Mouse (Mus musculus) left cerebral cortex, postnatal 10 days (tissue): ENCODE measurements at regions not wholly inside any gene's neighbourhood (a gene's known extent, or its start where the extent isn't known, plus 50 kb on each side); places are given as distances from the start of the nearest gene placed in this dataset.
A peak's percentile ranks its signal among the peaks of the same experiment; 100 is the strongest.
"Not testable (repeated sequence)": the region's sequence is repeated elsewhere in the genome, so short reads cannot be mapped to it uniquely, and the experiment has no call there.

Experiments used
- DNase-seq, 2 experiments: peaks; one replicate each; pipeline ENCODE4 v3.0.0; 2021 to 2022; ENCODE audit warnings: low spot score in 2 of 2, mixed read lengths in 1 of 2; ENCODE audit errors: extremely low spot score in 1 of 2
- intact Hi-C: fragments of 180-260 bp; cut with DNase I; formaldehyde crosslinking; loops from one replicate; pipeline ENCODE4 v1.15.1; 2025

GRCm38 (mm10) chr13:69129056-69129620 lies 129.8 kb upstream of the Adcy2 start:
- no peak for DNase-seq

GRCm38 (mm10) chr13:69127522-69127921 lies 128.2 kb upstream of the Adcy2 start:
- DNase-seq, result no peak
- intact Hi-C loops, result no loop called here

More at GRCm38 (mm10) chr13:69129056-69129620, 129.8 kb upstream of the Adcy2 start:
- intact Hi-C loops, result no loop called here

GRCm38 (mm10) chr13:69118743-69119142 lies 119.4 kb upstream of the Adcy2 start:
- DNase-seq, intact Hi-C loops: not testable (repeated sequence)

GRCm38 (mm10) chr13:69109168-69109567 lies 109.8 kb upstream of the Adcy2 start:
- DNase-seq, result no peak
- intact Hi-C loops, result no loop called here

GRCm38 (mm10) chr13:69086613-69087012 lies 87.3 kb upstream of the Adcy2 start:
- peak; percentile 17 to 48 for DNase-seq
- intact Hi-C loops, result loop anchor here (10.0 kb wide), 1 partner anchor 482 kb away; no protein-coding TSS in a partner anchor

- intact Hi-C loops, result no loop called here
Measured at GRCm38 (mm10) chr13:69070336-69070735, 71.0 kb upstream of the Adcy2 start.

GRCm38 (mm10) chr13:69069817-69070216 lies 70.5 kb upstream of the Adcy2 start:
- no peak for DNase-seq
- intact Hi-C loops, result no loop called here

More at GRCm38 (mm10) chr13:69070336-69070735, 71.0 kb upstream of the Adcy2 start:
- no peak for DNase-seq

- intact Hi-C loops, result no loop called here
- DNase-seq, result no peak
Measured at GRCm38 (mm10) chr13:69066636-69067035, 67.3 kb upstream of the Adcy2 start.

GRCm38 (mm10) chr13:69065285-69065684 lies 65.9 kb upstream of the Adcy2 start:
- intact Hi-C loops, result no loop called here
- no peak for DNase-seq

GRCm38 (mm10) chr13:69062692-69063233 lies 63.4 kb upstream of the Adcy2 start:
- DNase-seq, result no peak
- intact Hi-C loops, result no loop called here

- DNase-seq, result no peak
- intact Hi-C loops, result no loop called here
Measured at GRCm38 (mm10) chr13:69061436-69061835, 62.1 kb upstream of the Adcy2 start.
